Mouse (Mus musculus) hindbrain, embryonic 13.5 days (tissue): ENCODE data around the gene Siae. TPM values are rescaled to one million over a fixed set of nuclear protein-coding genes. Genes with fewer than 3 reads are reported as not detected.

ENCODE experiments used
- ATAC-seq: fragments of 200-750 bp; cut with Nextera tagmentation; 2 replicates; pipeline ENCODE4 v1.8.0; 2017; ENCODE audit warnings: moderate TSS enrichment; ENCODE audit not compliant: low FRiP score
- H3K27ac ChIP-seq: fragments of 300-500 bp; sonication (generic); 2 replicates; pipeline ENCODE4 v1.5.1; 2015; ENCODE audit warnings: inconsistent platforms, mild to moderate bottlenecking, moderate library complexity
- H3K27me3 ChIP-seq: fragments of 300-500 bp; sonication (generic); 2 replicates; pipeline ENCODE4 v1.6.1; 2015; ENCODE audit warnings: mild to moderate bottlenecking, inconsistent platforms
- H3K36me3 ChIP-seq: fragments of 300-500 bp; sonication (generic); 2 replicates; pipeline ENCODE4 v1.6.1; 2015; ENCODE audit warnings: mild to moderate bottlenecking, inconsistent platforms
- H3K4me1 ChIP-seq: fragments of 300-500 bp; sonication (generic); replicated peaks from 2 replicates; pipeline ENCODE4 v1.6.1; 2015; ENCODE audit warnings: inconsistent platforms
- H3K4me2 ChIP-seq: fragments of 300-500 bp; sonication (generic); 2 replicates; pipeline ENCODE4 v1.6.1; 2015; ENCODE audit warnings: inconsistent platforms, mild to moderate bottlenecking, moderate library complexity
- H3K4me3 ChIP-seq: fragments of 300-500 bp; sonication (generic); 2 replicates; pipeline ENCODE4 v1.5.1; 2015; ENCODE audit warnings: mild to moderate bottlenecking, inconsistent platforms
- H3K9ac ChIP-seq: fragments of 300-500 bp; sonication (generic); 2 replicates; pipeline ENCODE4 v1.6.1; 2015; ENCODE audit warnings: mild to moderate bottlenecking, inconsistent platforms
- H3K9me3 ChIP-seq: fragments of 300-500 bp; sonication (generic); 2 replicates; pipeline ENCODE4 v1.6.1; 2016; ENCODE audit warnings: inconsistent platforms
- WGBS: fragments of 180-500 bp; shearing (Covaris S2); methylation state at CpG from one replicate; pipeline ENCODE4 v1.1.7; 2015; 5-methylcytosine and 5-hydroxymethylcytosine counted together
- polyA plus RNA-seq: library from polyadenylated mRNA; unstranded; fragments of >200 nt; fragmentation: Nextera tagmentation; extraction: Ambion mirVana; gene quantifications from 2 replicates; pipeline ENCODE4 v1.2.1, GENCODE M21; 2015

Siae gene
- 10.9 and 11.6 TPM in 2 replicates for polyA plus RNA-seq

- no peak within 1 kb of the TSS for H3K4me3 ChIP-seq
- WGBS = 37% methylated on average over 7 of the region's 7 CpGs
- H3K27me3 ChIP-seq = peaks cover 71% of the 10 kb centered on the region
- no peak for ATAC-seq
- H3K9ac ChIP-seq = no peak within 1 kb of the TSS
- H3K27ac ChIP-seq = no peak within 1 kb of the TSS
- no peaks in the 10 kb centered on the region for H3K36me3 ChIP-seq
- H3K4me1 ChIP-seq = peaks cover 21% of the 10 kb centered on the region
- H3K4me2 ChIP-seq = no peak within 1 kb of the TSS
- no peaks in the 10 kb centered on the region for H3K9me3 ChIP-seq
Measured at GRCm38 (mm10) chr9:37554838-37555748, at the start of gene Siae. Siae (plus strand) TSS chr9:37555698.

- ATAC-seq = no peak
- H3K36me3 ChIP-seq = no peaks in the 10 kb centered on the region
- H3K27ac ChIP-seq = no peak overlapping the region
- WGBS = 95% methylated on average over 1 of the region's 1 CpGs
- H3K4me3 ChIP-seq = no peak overlapping the region
- H3K4me1 ChIP-seq = no peaks in the 10 kb centered on the region
- no peaks in the 10 kb centered on the region for H3K9me3 ChIP-seq
- no peak overlapping the region for H3K9ac ChIP-seq
- no peak overlapping the region for H3K4me2 ChIP-seq
- no peaks in the 10 kb centered on the region for H3K27me3 ChIP-seq
Measured at GRCm38 (mm10) chr9:37506023-37506422, 49.5 kb upstream of the Siae start.

- H3K4me1 ChIP-seq = peaks cover 9% of the 10 kb centered on the region; the same call in 1 of the 2 replicates
- WGBS = 88% methylated on average over 2 of the region's 2 CpGs
- no peak for ATAC-seq
- H3K9ac ChIP-seq = no peak overlapping the region
- H3K4me3 ChIP-seq = no peak overlapping the region
- H3K27me3 ChIP-seq = no peaks in the 10 kb centered on the region
- H3K27ac ChIP-seq = no peak overlapping the region
- H3K36me3 ChIP-seq = no peaks in the 10 kb centered on the region
- no peak overlapping the region for H3K4me2 ChIP-seq
- H3K9me3 ChIP-seq = no peaks in the 10 kb centered on the region
Measured at GRCm38 (mm10) chr9:37512097-37512496, 43.4 kb upstream of the Siae start.

- no peak overlapping the region for H3K4me3 ChIP-seq
- H3K27me3 ChIP-seq = no peaks in the 10 kb centered on the region
- no peak for ATAC-seq
- no peaks in the 10 kb centered on the region for H3K9me3 ChIP-seq
- peaks cover 9% of the 10 kb centered on the region; the same call in 1 of the 2 replicates for H3K4me1 ChIP-seq
- no peak overlapping the region for H3K4me2 ChIP-seq
- WGBS = 91% methylated on average over 3 of the region's 3 CpGs
- no peak overlapping the region for H3K9ac ChIP-seq
- H3K36me3 ChIP-seq = peaks cover 7% of the 10 kb centered on the region
- H3K27ac ChIP-seq = no peak overlapping the region
Measured at GRCm38 (mm10) chr9:37514456-37514855, 41.0 kb upstream of the Siae start.

- WGBS = 77% methylated on average over 1 of the region's 1 CpGs
- no peak for ATAC-seq
- no peaks in the 10 kb centered on the region for H3K27me3 ChIP-seq
Measured at GRCm38 (mm10) chr9:37517467-37517866, 38.0 kb upstream of the Siae start.

GRCm38 (mm10) chr9:37518991-37519390 is 36.5 kb upstream of the Siae start:
- Histone ChIP-seq H3K27ac (no peak overlapping the region), H3K4me3 (no peak overlapping the region), H3K4me2 (no peak overlapping the region), H3K27me3 (no peaks in the 10 kb centered on the region), H3K4me1 (0 out of 2 replicates have a peak, but pooled peaks cover under 1% of the 10 kb centered on the region), H3K9ac (no peak overlapping the region), H3K36me3 (peaks cover 38% of the 10 kb centered on the region), H3K9me3 (no peaks in the 10 kb centered on the region)
- ATAC-seq = no peak
- 90% methylated on average over 8 of the region's 8 CpGs for WGBS

More at GRCm38 (mm10) chr9:37517467-37517866, 38.0 kb upstream of the Siae start:
- H3K9ac ChIP-seq = no peak overlapping the region
- no peak overlapping the region for H3K4me3 ChIP-seq
- no peaks in the 10 kb centered on the region for H3K9me3 ChIP-seq
- H3K4me1 ChIP-seq = peaks cover 9% of the 10 kb centered on the region; the same call in 1 of the 2 replicates
- H3K4me2 ChIP-seq = no peak overlapping the region
- H3K36me3 ChIP-seq = peaks cover 27% of the 10 kb centered on the region
- H3K27ac ChIP-seq = no peak overlapping the region

GRCm38 (mm10) chr9:37519995-37520394 is 35.5 kb upstream of the Siae start:
- Histone ChIP-seq H3K27me3 (0 out of 2 replicates have a peak, but pooled peaks cover 1% of the 10 kb centered on the region), H3K9ac (no peak overlapping the region), H3K4me3 (no peak overlapping the region), H3K36me3 (peaks cover 41% of the 10 kb centered on the region), H3K9me3 (no peaks in the 10 kb centered on the region), H3K27ac (no peak overlapping the region), H3K4me2 (no peak overlapping the region), H3K4me1 (no peaks in the 10 kb centered on the region)
- ATAC-seq = no peak
- WGBS = 88% methylated on average over 2 of the region's 2 CpGs

- Histone ChIP-seq H3K4me2 (no peak overlapping the region), H3K9me3 (no peaks in the 10 kb centered on the region), H3K4me3 (no peak overlapping the region), H3K27ac (no peak overlapping the region), H3K27me3 (peaks cover 56% of the 10 kb centered on the region), H3K36me3 (peaks cover 34% of the 10 kb centered on the region), H3K9ac (no peak overlapping the region), H3K4me1 (peaks cover 26% of the 10 kb centered on the region)
- no peak for ATAC-seq
- WGBS = 91% methylated on average over 2 of the region's 2 CpGs
Measured at GRCm38 (mm10) chr9:37525461-37525860, 30.0 kb upstream of the Siae start.

GRCm38 (mm10) chr9:37526443-37527395 is 28.8 kb upstream of the Siae start:
- Histone ChIP-seq H3K36me3 (peaks cover 25% of the 10 kb centered on the region), H3K4me3 (no peak overlapping the region), H3K9me3 (no peaks in the 10 kb centered on the region), H3K27me3 (peaks cover 68% of the 10 kb centered on the region), H3K9ac (peak overlapping the region; percentile 2; the same call in 1 of the 2 replicates), H3K27ac (no peak overlapping the region), H3K4me1 (peaks cover 37% of the 10 kb centered on the region), H3K4me2 (0 out of 2 replicates have a peak overlapping the region, but pooled peaks have one; percentile 10)
- WGBS = 23% methylated on average over 21 of the region's 21 CpGs
- no peak for ATAC-seq

- Histone ChIP-seq H3K9me3 (no peaks in the 10 kb centered on the region), H3K27me3 (peaks cover 75% of the 10 kb centered on the region), H3K4me2 (peak within 1 kb of the TSS; percentile 61; the same call in 1 of the 2 replicates), H3K4me1 (peaks cover 37% of the 10 kb centered on the region), H3K4me3 (peak within 1 kb of the TSS; percentile 37), H3K36me3 (peaks cover 23% of the 10 kb centered on the region), H3K9ac (peak within 1 kb of the TSS; percentile 2; the same call in 1 of the 2 replicates), H3K27ac (peak within 1 kb of the TSS; percentile 46; the same call in 1 of the 2 replicates)
- 3% methylated on average over 41 of the region's 41 CpGs for WGBS
- ATAC-seq = no peak
Measured at GRCm38 (mm10) chr9:37527396-37528224, 27.9 kb upstream of the Siae start, which contains the start of gene Esam. Esam (plus strand) TSS chr9:37528078.
